Mouse (Mus musculus) lung, postnatal 0 days (tissue): ENCODE measurements at regions not wholly inside any gene's neighbourhood (a gene's known extent, or its start where the extent isn't known, plus 50 kb on each side); places are given as distances from the start of the nearest gene placed in this dataset.

Experiments
- CTCF ChIP-seq: IDR thresholded peaks from 2 replicates; pipeline ENCODE4 v1.5.1; 2016; ENCODE audit warnings: antibody characterized with exemption, mild to moderate bottlenecking
- EP300 ChIP-seq: IDR thresholded peaks from 2 replicates; pipeline ENCODE4 v1.6.1; 2016; ENCODE audit warnings: antibody characterized with exemption, mild to moderate bottlenecking, control low read depth

- no peak for TF ChIP-seq CTCF
- TF ChIP-seq EP300, result no peak
These were observed 396.5 kb upstream of the Kcnh7 start for GRCm38 (mm10) chr2:63580489-63581139.
